Mouse (Mus musculus) ES-E14 (cell line): ENCODE measurements at regions not wholly inside any gene's neighbourhood (a gene's known extent, or its start where the extent isn't known, plus 50 kb on each side); places are given as distances from the start of the nearest gene placed in this dataset.

Experiments used
- CHD2 ChIP-seq: IDR thresholded peaks from 2 replicates; pipeline ENCODE4 v1.6.1; 2014; ENCODE audit warnings: mild to moderate bottlenecking, low read depth, low read length, inconsistent platforms
- MAFK ChIP-seq: IDR thresholded peaks from 2 replicates; pipeline ENCODE4 v1.6.1; 2014; ENCODE audit warnings: mild to moderate bottlenecking, low read depth, low read length, inconsistent platforms; ENCODE audit not compliant: insufficient read depth
- ZNF384 ChIP-seq: IDR thresholded peaks from 2 replicates; pipeline ENCODE4 v1.6.1; 2012; ENCODE audit warnings: low read depth, low read length, inconsistent platforms

DNA sequence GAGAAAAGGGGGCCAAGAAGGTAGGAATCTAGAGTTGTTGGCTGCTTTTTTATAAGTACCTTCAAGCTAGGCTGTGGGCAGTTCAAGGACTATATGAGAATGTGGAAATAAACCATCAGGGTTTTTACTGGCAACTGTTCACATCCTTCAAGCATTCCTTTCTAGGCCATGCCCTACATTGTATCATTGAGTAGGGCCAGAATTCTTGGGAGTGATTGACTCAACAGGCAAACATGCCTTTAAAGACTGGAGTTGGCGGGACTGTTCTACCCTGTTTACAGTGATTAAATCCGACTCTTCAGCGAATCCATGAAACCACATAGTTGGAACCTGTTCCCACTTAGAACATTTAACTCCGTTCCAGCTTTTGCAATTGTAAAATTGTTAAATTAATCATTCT is 463.8 kb downstream of the Pid1 start:
- TF ChIP-seq MAFK (no peak), ZNF384 (no peak), CHD2 (no peak)
